Mouse (Mus musculus) hindbrain, embryonic 16.5 days (tissue): ENCODE results near the gene Eif4ebp2. TPM values are rescaled to one million over a fixed set of nuclear protein-coding genes. Genes with fewer than 3 reads are reported as not detected.

Source experiments
- ATAC-seq: fragments of 200-750 bp; cut with Nextera tagmentation; 2 replicates; pipeline ENCODE4 v1.8.0; 2017; ENCODE audit warnings: moderate TSS enrichment, moderate library complexity
- H3K27ac ChIP-seq: fragments of 300-500 bp; sonication (generic); 2 replicates; pipeline ENCODE4 v1.5.1; 2014; ENCODE audit warnings: low read depth, mild to moderate bottlenecking, control low read depth, low read length, moderate library complexity
- H3K27me3 ChIP-seq: fragments of 300-500 bp; sonication (generic); replicated peaks from 2 replicates; pipeline ENCODE4 v1.6.1; 2014; ENCODE audit warnings: low read length; ENCODE audit not compliant: control insufficient read depth, insufficient read depth
- H3K36me3 ChIP-seq: fragments of 300-500 bp; sonication (generic); 2 replicates; pipeline ENCODE4 v1.6.1; 2014; ENCODE audit warnings: mild to moderate bottlenecking, low read length, moderate library complexity, mixed read lengths; ENCODE audit not compliant: control insufficient read depth, insufficient read depth
- H3K4me1 ChIP-seq: fragments of 300-500 bp; sonication (generic); 2 replicates; pipeline ENCODE4 v1.6.1; 2014; ENCODE audit warnings: low read depth, low read length; ENCODE audit not compliant: control insufficient read depth, insufficient read depth
- H3K4me2 ChIP-seq: fragments of 300-500 bp; sonication (generic); 2 replicates; pipeline ENCODE4 v1.6.1; 2014; ENCODE audit warnings: mild to moderate bottlenecking, low read length, control low read depth, moderate library complexity
- H3K4me3 ChIP-seq: fragments of 300-500 bp; sonication (generic); 2 replicates; pipeline ENCODE4 v1.5.1; 2014; ENCODE audit warnings: mild to moderate bottlenecking, low read length, control low read depth, moderate library complexity
- H3K9ac ChIP-seq: fragments of 300-500 bp; sonication (generic); 2 replicates; pipeline ENCODE4 v1.6.1; 2014; ENCODE audit warnings: low read depth, mild to moderate bottlenecking, control low read depth, low read length, moderate library complexity
- H3K9me3 ChIP-seq: fragments of 300-500 bp; sonication (generic); 2 replicates; pipeline ENCODE4 v1.6.1; 2014; ENCODE audit warnings: mild to moderate bottlenecking, low read length, moderate library complexity; ENCODE audit not compliant: control insufficient read depth
- WGBS: fragments of 180-500 bp; shearing (Covaris S2); extraction: QIAGEN DNeasy Blood & Tissue Kit; methylation state at CpG from one replicate; pipeline ENCODE4 v1.1.7; 2014; 5-methylcytosine and 5-hydroxymethylcytosine counted together
- polyA plus RNA-seq: library from polyadenylated mRNA; unstranded; fragments of >200 nt; fragmentation: Nextera tagmentation; extraction: Ambion mirVana; gene quantifications from 2 replicates; pipeline ENCODE4 v1.2.1, GENCODE M21; 2015

Eif4ebp2 gene
- polyA plus RNA-seq, 1 experiment from 2014 or later = 46.6 TPM

GRCm38 (mm10) chr10:61451463-61451930 lies 964 bp downstream of the Eif4ebp2 start:
- no peaks in the 10 kb centered on the region for H3K36me3 ChIP-seq
- H3K4me1 ChIP-seq = peaks cover 34% of the 10 kb centered on the region
- peak overlapping the region; percentile 65 for H3K4me2 ChIP-seq
- peak overlapping the region; percentile 88; the same call in 1 of the 2 replicates for H3K27ac ChIP-seq
- peak overlapping the region; percentile 90 for H3K4me3 ChIP-seq
- H3K9me3 ChIP-seq = no peaks in the 10 kb centered on the region
- WGBS = 5% methylated on average over 8 of the region's 8 CpGs
- no peaks in the 10 kb centered on the region for H3K27me3 ChIP-seq
- H3K9ac ChIP-seq = peak overlapping the region; percentile 95
- ATAC-seq = no peak

DNA sequence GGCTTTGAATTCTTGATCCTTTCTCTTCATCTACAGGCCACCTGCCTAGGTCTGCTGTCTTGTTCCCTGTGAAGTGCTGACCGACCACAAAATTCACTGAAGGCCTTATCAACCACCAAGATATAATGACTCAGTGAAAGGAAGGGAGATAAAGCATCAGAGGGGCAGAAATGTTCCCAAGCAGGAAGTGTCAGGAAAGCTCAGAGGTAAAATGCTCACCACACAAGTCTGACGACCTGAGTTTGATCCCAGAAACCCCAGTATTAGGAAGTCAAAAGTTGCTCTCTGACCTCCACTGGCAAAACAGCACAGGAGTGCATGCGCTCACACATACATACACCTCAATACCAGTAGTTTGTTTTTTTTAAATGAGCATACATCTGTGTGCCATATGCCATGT lies 3.6 kb downstream of the Eif4ebp2 start:
- Histone ChIP-seq H3K27ac (no peak overlapping the region), H3K4me2 (no peak overlapping the region), H3K36me3 (no peaks in the 10 kb centered on the region), H3K9me3 (no peaks in the 10 kb centered on the region), H3K4me3 (no peak overlapping the region), H3K9ac (no peak overlapping the region), H3K4me1 (peaks cover 45% of the 10 kb centered on the region), H3K27me3 (no peaks in the 10 kb centered on the region)
- ATAC-seq = no peak
- WGBS = 91% methylated on average over 3 of the region's 3 CpGs

DNA sequence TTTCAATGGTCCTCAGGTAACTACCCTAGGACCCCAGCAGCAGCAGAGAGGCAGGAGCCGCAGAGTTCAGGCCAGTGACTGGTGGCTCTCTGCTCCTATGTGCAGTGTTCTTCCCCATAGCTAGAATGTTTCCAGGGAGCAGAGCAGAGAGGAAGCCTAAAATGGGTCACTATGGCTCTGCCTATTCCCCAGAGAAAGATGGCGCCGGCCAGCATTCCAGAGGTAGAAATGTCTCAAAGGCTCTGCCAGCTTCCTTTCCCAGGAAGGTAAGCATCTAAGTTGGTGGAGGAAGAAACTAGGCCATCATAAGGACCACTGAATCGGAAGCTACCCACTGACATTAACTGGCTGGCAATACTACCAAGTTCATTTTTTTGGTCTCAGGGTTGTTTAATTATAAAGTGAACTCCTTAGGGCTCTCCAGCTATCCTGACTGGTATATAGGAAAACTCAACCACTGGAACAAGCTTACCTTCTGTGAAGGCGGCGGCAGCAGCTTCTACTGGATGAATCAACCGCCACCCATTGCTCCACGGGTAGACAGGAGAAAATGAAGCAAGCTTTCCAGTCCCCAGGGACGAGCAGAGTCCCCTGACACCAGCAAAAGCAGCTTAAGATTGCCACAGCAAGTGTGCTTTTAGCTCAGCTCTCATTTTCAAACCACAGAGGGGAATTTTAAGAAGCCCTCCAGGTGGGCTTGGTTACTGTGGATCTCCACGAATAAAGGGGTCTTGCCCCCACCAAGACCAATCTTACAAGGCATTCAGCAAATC lies 4.7 kb downstream of the Eif4ebp2 start:
- H3K4me3 ChIP-seq = no peak overlapping the region
- no peak overlapping the region for H3K4me2 ChIP-seq
- 74% methylated on average over 10 of the region's 10 CpGs for WGBS
- H3K27me3 ChIP-seq = no peaks in the 10 kb centered on the region
- H3K4me1 ChIP-seq = peaks cover 54% of the 10 kb centered on the region
- no peaks in the 10 kb centered on the region for H3K36me3 ChIP-seq
- H3K27ac ChIP-seq = peak overlapping the region; percentile 40
- H3K9ac ChIP-seq = no peak overlapping the region
- no peaks in the 10 kb centered on the region for H3K9me3 ChIP-seq
- no peak for ATAC-seq

DNA sequence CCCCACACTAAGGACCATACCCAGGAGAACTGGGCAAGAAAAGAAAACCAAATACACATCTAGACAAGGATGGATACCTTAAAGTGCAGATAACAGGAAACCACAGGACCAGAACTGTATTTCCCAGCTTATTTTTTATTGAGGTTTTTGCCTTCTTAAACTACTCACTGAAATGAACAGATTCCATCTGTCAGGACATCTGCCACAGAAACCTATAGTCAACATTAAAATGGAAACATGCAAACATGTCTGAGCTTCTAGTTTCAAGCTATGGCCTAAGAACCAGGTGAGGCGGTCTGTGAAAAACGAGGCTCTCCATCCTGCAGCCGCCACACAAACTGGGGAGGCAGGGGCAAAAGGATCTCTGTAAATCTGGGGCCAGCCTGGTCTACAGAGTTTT lies 7.4 kb downstream of the Eif4ebp2 start:
- H3K27me3 ChIP-seq = no peaks in the 10 kb centered on the region
- no peak overlapping the region for H3K4me3 ChIP-seq
- no peaks in the 10 kb centered on the region for H3K36me3 ChIP-seq
- no peak for ATAC-seq
- no peak overlapping the region for H3K27ac ChIP-seq
- H3K4me2 ChIP-seq = no peak overlapping the region
- no peaks in the 10 kb centered on the region for H3K9me3 ChIP-seq
- no peak overlapping the region for H3K9ac ChIP-seq
- WGBS = 94% methylated on average over 3 of the region's 3 CpGs
- peaks cover 40% of the 10 kb centered on the region for H3K4me1 ChIP-seq

DNA sequence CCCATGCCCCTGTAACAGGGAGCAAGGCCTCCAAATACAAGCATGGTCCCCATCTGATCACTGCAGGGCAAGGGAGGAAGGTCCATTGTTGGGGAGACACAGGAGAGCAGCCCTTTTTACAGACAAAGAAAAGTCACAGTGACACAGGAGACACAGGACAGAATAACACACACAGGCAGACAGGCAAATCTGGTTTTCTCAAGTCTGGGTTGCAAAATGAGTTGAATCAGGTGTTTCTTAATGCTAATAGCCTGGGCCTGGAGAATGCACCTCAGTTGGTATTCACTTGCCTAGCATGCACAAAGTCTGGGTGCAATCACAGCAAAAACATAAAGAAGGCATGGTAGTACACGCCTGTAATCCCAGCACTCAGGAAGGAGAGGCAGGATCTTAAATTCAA lies 8.6 kb downstream of the Eif4ebp2 start:
- H3K4me1 ChIP-seq = peaks cover 34% of the 10 kb centered on the region
- no peak overlapping the region for H3K4me3 ChIP-seq
- H3K27me3 ChIP-seq = no peaks in the 10 kb centered on the region
- H3K4me2 ChIP-seq = no peak overlapping the region
- no peak for ATAC-seq
- H3K9me3 ChIP-seq = no peaks in the 10 kb centered on the region
- WGBS = 83% methylated on average over 1 of the region's 1 CpGs
- H3K9ac ChIP-seq = no peak overlapping the region
- no peaks in the 10 kb centered on the region for H3K36me3 ChIP-seq
- no peak overlapping the region for H3K27ac ChIP-seq

GRCm38 (mm10) chr10:61443456-61443855 lies 9.0 kb downstream of the Eif4ebp2 start:
- Histone ChIP-seq H3K36me3 (no peaks in the 10 kb centered on the region), H3K9me3 (no peaks in the 10 kb centered on the region), H3K27me3 (no peaks in the 10 kb centered on the region), H3K4me1 (peaks cover 34% of the 10 kb centered on the region), H3K9ac (no peak overlapping the region), H3K4me2 (no peak overlapping the region), H3K4me3 (no peak overlapping the region), H3K27ac (no peak overlapping the region)
- ATAC-seq = no peak
- whole genome bisulfite sequencing = 57% methylated on average over 6 of the region's 6 CpGs

- H3K9me3 ChIP-seq = no peaks in the 10 kb centered on the region
- H3K4me1 ChIP-seq = peaks cover 17% of the 10 kb centered on the region
- H3K4me3 ChIP-seq = no peak overlapping the region
- H3K27me3 ChIP-seq = no peaks in the 10 kb centered on the region
- 91% methylated on average over 7 of the region's 7 CpGs for WGBS
- no peak overlapping the region for H3K9ac ChIP-seq
- no peak overlapping the region for H3K27ac ChIP-seq
- no peak overlapping the region for H3K4me2 ChIP-seq
- ATAC-seq = no peak
- H3K36me3 ChIP-seq = no peaks in the 10 kb centered on the region
These were observed 12.2 kb downstream of the Eif4ebp2 start for GRCm38 (mm10) chr10:61440202-61440800.

DNA sequence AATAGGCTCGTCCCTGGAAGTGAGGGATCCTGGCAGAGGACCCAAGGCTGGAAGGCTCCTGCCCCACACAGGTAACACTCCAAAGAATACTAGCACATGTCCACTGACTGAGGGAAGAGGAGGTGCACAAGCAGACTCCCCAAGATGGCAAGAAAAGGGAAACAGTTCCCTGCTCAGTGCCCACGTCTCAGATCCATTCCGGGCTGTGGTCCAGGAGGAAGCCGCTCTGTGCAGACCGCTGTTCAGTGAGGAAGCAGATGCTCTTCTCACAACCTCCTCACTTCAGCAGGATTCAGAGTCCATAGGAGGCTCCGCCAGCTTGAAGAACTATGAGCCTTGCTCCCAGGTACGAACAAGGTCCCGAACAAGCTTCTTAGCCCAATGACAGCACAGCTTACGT lies 21.1 kb downstream of the Eif4ebp2 start:
- H3K27me3 ChIP-seq = no peaks in the 10 kb centered on the region
- no peak overlapping the region for H3K9ac ChIP-seq
- H3K9me3 ChIP-seq = no peaks in the 10 kb centered on the region
- H3K36me3 ChIP-seq = peaks cover 37% of the 10 kb centered on the region
- H3K4me2 ChIP-seq = no peak overlapping the region
- H3K4me3 ChIP-seq = no peak overlapping the region
- no peak for ATAC-seq
- H3K27ac ChIP-seq = no peak overlapping the region
- WGBS = 89% methylated on average over 9 of the region's 9 CpGs
- peaks cover 3% of the 10 kb centered on the region for H3K4me1 ChIP-seq

GRCm38 (mm10) chr10:61429043-61429442 lies 23.4 kb downstream of the Eif4ebp2 start:
- H3K9ac ChIP-seq = no peak overlapping the region
- no peak for ATAC-seq
- no peaks in the 10 kb centered on the region for H3K27me3 ChIP-seq
- peaks cover 9% of the 10 kb centered on the region for H3K4me1 ChIP-seq
- 91% methylated on average over 5 of the region's 5 CpGs for WGBS
- no peaks in the 10 kb centered on the region for H3K9me3 ChIP-seq
- H3K27ac ChIP-seq = no peak overlapping the region
- peaks cover 31% of the 10 kb centered on the region for H3K36me3 ChIP-seq
- H3K4me3 ChIP-seq = no peak overlapping the region
- H3K4me2 ChIP-seq = no peak overlapping the region
